Mouse (Mus musculus) embryo, embryonic 10.5 days (tissue): ENCODE results near the gene Mthfsd.
"Not testable (repeated sequence)": the region's sequence is repeated elsewhere in the genome, so short reads cannot be mapped to it uniquely, and the experiment has no call there.

Experiments used
- DNase-seq: peaks from one replicate; pipeline ENCODE4 v3.0.0-alpha.2; 2015; ENCODE audit warnings: low spot score

Gene Mthfsd

DNA sequence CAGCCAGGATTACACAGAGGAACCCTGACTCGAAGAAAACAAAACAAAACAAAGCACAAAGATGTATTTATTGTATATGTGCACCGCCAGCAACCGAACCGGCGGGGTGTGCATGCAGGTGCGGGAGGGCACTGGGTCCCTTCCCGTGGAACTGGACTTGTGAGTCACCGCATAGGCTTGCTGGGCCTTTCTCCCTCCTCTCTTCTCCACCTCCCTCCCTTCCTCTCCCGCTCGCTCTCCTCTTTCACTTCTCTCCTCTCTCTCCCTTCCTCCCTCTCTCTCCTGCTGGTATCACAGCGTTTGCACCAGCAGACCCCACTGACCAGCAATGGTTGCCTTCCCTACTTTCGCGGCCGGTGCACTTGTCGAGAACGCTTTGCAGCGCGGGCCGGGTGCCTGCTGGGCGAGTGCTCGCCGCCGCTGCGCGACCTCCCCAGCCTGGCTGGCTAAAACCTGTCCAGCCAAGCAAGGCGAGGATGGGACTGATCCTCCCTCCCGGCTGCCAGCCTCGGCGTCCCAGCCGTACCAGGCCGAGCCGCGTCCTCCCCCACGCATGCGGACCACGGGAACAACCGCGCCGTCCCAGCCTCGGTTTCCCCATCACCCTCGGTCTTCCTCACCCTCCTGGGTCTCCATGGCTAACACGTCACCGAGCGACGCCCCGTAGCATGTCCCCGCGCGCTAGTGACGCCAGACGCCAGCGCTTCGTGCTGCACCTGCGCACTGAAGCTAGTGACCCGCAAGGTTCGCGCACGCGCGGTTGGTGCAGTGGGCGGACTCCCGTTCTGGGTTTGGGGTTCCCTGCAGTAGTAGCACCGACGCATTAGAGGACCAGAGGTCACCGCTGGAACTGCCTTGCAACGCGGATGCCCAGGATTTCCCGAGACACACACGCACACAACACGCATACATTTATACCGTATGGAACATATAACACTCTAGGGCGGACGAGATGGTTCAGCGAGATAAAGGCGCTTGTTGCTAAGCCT is at the start of gene Mthfsd:
Gene Mthfsd, minus strand, starts transcription at position 725 of the 989 bp plus-strand sequence.
- peak; percentile 99 for DNase-seq

DNA sequence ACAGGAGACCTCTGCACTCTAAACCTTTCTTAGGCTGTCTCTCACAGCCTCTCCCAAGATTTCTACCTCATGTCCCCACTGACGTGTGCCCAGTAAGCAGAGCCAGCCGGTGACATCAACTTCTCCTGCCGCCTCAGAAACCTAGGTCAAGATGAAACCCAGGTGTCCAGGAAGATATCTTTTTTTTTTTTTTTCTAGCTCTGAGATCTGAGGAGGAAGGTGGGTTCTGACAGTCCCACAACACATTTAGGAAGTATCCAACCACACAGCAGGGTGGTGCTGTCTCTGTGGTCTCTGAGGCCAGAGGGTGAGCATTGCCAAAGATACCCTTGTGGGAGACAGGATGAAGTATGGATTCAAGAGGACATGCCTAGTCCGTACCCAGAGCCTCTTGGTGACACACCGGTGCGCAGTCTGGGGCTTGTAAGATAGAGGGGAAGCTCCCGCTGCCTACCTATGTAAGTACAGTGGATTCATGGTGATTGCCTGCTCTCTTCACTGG is 48.8 kb upstream of the Mthfsd start:
- no peak for DNase-seq

DNA sequence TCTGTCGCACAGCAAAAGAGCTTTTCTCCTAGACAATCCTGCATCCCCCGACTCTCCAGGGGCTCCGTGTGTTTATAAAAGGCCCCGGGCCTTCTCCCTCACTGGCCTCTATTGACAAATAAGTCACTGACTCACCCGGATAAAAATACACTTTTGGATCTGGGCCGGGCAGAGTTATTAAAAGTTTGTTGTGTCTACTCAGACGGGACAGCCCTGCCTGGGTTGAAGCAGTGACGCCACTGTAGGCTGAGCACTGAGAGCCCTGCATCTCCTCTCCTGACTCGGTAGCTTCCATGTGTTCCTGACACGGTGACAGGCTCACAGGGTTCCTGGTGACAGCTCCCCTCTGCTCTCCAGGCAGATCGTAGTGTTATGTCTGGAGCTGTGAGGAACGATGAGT is 44.2 kb upstream of the Mthfsd start:
- no peak for DNase-seq

DNA sequence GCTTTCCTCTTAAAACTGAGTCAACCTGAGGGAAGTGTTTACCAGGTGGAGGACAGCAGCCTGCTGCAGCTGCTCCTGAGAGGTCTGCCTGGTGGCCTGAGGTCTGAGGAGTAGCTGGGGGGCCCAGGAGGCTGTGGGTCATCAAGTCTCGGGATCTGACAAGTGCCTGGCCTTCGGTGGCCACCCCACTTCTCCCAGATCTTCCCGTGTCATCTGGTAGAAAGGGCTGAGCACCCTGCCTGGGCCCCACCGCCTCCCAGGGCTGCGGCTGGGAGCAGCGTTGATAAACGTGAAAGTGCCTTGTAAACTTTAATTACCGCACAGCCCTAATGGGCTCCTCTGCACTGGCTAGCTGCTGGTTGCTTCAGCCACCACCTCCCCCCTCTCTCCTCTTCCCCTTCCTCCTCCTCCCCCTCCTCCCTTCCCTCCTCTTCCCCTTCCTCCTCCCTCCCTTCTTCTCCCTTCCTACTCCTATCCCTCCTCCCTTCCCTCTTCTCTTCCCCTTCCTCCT is 40.4 kb upstream of the Mthfsd start:
- no peak for DNase-seq

DNA sequence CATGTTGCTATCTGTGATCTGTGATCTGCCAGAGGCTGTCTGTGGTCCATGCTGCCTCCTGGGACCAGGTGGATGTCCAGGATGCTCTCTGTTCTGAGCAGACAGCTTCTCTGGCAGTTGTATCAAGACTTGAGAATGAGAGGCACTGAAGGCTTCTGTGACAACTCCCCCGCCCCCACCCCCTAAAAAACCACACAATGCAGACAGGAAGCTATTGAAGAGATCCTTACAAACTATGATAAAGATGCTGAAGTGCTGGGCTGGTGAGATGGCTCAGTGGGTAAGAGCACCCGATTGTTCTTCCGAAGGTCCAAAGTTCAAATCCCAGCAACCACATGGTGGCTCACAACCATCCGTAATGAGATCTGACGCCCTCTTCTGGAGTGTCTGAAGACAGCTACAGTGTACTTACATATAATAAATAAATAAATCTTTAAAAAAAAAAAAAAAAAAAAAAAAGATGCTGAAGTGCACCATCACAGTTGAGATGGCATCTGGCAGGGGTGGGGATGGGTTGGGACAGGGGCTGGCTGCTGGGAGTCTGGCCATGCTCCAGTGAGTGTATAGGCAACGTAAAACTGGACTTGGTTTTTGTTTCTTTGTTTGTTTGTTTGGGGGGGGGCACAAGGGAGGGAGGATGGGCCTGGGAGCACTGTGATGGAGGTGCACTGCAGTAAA is 37.4 kb upstream of the Mthfsd start:
- not testable (repeated sequence) for DNase-seq

DNA sequence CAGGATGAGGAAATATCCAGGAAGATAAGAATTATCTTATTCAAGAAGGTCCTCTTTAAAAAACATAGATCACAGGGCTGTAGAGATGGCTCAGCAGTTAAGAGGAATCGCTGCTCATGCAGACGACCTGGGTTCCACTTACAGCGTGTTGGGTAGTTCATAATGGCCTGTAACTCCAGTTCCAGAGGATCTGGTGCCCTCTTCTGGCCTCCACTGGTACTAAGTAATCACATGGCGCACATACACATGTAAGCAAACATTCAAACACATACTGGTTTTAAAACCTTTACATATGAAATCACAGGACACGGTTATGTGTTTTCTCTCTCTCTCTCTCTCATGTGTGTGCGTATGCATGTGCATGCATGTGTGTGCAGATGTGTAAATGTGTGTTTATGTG is 28.7 kb upstream of the Mthfsd start:
- no peak for DNase-seq

DNA sequence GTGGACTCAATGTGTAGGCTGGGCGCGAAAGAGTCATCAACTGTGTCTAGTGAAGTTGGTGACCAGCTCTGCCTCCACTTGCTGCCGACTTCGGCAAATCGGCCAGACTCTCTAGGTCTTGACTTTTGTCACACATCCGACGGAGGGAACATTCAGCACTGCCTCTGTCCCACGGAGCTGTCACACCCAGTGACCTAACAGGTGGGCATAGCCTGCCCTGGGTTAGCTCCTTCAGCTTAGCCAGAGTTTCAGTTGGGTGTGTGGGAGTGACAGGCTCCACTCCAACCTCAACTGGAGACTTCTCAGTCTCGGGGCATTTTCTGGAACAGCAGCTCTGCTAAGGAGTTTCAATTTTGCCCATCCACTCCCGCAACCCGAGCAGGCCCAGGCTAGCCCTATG is 26.3 kb upstream of the Mthfsd start:
- DNase-seq: no peak

DNA sequence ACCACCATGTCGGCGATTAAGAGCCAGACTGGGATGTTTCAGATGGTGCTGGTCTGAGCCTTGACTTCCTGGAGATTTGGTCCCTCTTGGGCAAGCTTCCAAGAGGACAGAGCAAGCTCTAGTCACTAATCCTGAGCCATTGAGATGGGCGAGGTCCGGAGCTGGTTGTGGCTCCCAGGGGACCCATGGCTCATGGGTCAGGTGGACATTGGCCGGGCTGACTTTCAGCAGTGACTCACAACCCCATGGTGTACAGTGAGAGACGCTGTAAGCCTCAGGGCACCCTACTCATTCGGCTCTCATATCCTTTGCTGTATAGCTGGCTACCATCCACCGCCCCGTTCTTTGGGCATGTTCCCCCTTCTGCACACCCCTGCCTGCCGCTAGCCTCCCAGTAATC is 25.9 kb upstream of the Mthfsd start:
- no peak for DNase-seq

DNA sequence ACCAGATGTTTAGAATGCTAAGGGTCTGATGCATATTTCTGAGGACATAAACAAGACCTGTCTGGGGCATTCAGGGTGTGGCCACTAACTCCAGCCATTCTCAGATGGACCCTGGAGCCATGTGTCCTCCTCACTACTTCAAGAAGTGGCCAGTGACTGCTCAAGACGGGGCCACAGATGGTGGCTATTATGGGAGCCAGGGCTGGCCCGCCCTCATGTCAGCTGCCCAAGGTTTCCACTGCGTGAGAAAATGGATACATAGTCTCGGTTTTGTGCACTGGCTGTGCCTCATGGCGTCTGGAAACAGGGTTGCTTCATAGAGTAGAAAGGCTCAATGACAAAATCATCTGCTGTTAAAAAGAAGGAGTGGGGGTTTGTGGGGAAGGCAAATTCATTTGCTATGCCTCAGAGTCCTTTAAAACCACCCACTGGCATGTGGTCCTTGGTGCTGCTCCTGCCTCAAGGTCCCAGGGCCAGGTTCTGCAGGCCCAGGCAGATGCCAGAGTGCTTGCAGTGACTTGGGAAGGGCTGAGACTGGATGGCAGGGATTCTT is 24.8 kb upstream of the Mthfsd start:
- no peak for DNase-seq

DNA sequence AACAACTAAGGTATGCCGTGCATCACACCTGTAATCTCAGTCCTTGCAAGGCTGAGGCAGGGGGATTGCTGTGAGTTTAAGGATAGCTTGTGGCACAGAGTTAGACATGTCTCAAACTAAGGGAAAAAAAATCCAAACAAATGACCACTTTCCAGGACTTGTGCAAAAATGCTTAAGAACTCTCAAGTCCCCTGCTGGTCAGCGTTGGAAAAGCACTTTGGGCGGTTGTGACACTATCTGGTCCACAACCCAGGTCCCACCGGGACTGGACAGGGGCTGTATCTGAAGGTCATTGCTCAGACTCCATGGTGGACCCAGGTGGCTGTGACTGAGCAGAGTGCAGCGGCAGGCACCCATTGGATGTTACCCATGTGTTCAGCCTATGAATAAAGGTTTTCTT is 22.3 kb upstream of the Mthfsd start:
- DNase-seq: peak; percentile 78

DNA sequence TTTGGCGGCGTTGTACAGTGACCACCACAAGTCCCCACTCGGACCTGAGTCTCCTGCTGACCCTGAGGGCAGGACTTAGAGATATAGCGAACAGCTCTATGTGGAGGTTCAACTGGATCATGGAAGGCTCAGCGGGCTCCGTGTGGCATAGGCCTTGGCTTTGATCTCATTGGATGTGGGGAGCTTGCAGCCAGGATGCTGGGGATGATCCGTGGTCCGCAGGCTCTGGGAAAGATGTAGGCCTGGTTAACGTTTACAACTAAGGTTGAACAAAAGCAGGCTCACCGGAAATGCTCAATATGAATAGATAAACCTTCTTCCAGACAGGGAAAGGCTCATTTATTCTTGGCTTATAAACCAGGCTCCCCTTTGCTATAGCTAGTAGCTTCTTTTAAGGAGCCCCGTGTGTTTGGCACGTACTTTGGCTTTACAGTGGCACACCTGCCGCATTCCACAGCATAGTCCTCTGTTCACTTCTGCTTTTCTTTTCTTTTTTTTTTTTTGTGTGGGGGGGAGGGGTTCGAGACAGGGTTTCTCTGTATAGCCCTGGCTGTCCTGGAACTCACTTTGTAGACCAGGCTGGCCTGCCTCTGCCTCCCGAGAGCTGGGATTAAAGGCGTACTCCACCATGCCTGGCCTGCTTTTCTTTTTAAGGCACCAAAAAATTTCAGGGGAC is 21.2 kb upstream of the Mthfsd start:
- DNase-seq: peak; percentile 39

DNA sequence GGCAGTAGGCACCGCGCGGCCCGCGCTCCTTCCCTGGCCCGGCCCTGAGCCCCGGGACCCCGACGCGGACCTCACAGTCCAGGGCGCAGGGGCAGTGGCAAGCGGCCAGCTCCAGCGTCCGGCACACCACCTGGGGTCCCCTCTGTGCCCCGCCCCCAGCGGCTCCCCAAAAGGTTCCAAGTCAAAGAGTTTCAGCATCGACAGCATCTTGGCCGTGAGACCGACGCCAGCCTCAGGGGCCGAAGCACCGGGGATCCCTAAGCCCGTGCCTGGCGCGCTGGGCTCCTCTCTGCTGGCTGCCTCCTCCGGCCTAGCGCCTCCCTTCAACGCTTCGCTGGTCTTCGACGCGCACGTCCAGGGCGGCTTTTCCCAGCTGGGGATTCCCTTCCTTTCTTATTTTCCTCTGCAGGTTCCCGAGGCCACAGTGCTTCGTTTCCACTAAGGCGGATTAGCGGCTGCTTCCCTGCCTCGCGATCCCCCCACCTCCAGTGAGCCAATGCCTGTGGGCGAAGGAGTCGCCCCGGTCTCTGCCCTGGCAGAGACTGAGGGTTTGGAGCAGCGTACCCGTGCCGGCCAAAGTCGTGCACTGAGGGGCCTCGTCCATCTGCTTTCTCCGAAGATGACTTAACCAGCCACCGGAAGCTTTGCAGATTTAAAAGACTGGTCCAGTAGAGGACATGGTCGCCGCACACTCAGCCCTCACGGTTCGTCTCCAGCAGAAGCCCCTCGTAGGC is 20.5 kb upstream of the Mthfsd start:
- peak; percentile 37 for DNase-seq

DNA sequence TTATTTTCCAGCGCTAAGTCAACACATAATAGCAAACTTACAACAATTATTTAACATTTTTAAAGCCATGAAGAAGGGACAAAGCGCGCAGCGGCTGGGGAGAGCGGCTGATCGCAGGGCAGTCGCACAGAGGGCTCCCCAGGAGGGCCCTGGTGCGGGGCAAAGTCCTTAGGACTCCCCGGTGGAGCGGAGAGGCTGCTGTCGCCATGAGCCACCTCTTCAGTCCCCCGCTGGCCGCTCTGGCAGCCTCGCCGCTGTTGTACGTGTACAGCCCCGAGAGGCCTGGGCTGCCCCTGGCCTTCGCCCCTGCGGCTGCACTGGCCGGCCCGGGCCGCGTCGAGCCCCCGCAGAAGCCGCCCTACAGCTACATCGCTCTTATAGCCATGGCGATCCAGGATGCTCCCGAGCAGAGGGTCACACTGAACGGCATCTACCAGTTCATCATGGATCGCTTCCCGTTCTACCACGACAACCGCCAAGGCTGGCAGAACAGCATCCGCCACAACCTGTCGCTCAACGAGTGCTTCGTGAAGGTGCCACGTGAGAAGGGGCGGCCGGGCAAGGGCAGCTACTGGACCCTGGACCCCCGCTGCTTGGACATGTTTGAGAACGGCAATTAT is 19.7 kb upstream of the Mthfsd start, which contains the start of gene Foxl1:
Gene Foxl1, plus strand, starts transcription at position 185 of the 620 bp plus-strand sequence.
- DNase-seq: peak; percentile 59

DNA sequence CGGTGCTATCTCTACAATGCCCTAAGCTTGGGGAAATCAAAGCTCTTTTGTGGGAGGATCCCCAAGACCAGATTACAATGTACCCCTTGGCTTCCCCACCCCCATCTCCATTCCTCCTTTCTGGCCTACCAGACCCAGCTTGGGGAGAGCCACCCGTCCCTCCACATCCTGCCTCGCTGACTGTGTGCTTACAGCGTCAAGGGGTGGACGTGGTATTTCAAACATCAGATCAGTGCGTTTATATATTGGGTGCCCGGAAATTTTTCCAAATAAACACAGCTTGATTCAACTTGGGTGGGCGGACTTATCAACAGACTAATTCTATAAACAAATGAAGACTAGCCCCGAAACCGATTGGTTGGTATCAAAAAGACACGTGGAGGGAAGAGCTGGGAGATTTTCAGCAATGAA is 19.1 kb upstream of the Mthfsd start:
- DNase-seq: no peak

DNA sequence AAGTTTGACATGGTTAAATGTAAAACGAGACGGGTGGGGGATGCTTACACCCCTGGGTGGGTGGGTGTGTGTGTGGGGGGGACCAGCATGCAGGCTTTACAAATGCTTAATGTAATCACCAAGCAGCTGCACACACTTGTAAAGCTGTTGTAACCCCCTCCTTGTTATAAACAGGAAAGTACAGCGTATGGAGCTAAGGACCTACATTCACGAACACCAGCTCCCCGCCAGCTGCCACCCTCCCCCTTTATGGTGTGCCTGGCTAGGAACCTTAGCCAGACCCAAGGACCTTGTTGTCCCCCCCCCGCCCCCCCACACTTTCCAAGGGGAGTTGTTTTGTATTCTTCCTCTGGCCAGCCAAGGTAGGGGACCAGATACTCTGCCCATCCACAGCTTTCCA is 18.5 kb upstream of the Mthfsd start:
- DNase-seq: no peak

DNA sequence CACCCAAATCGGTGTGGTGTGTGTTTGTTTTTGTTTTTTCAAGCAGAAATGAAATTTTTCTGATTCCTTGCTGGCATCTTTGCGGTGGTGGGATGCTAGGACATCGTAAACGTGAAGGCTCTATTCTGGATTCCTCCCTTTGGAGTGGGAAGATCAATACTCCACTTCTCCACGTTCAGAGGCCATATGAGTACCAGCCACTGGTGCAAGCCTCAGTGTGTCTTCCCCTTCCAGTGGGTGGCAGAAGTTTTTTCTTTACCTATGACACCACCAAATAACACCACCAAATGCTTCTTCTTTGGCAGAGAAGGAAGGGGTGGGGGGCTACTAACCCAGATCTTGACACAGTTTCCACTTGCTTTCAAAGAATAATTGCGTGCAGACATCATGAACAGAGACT is 18.0 kb upstream of the Mthfsd start:
- DNase-seq: peak; percentile 36

DNA sequence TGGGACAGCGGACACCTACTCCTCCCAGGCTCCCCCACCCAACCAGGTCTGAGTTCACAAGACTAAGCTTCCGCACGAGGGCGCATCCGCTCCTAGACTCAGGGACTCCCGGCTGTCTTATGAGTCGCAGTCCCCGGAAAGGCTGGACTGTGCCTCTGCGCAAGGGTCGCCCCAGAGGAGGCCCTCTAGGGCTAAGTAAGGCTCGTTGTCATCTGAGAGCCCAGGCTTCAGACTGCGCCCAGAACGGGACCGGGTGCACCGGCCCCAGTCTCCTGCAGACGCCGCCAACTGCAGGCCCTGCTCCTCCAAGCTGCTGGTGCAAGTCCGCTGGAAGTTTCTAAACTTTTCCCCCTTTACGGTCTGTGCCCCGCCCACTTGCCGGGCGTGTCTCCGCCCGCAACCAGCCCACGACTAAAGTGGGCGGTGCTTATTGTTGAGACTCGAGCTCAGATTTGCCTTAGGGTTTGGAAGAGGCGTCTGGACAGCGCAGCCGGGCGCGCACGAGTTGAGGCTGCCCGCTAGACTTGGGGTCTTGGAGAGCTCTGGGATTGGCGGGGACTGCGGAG is 17.2 kb upstream of the Mthfsd start:
- DNase-seq: peak; percentile 92

DNA sequence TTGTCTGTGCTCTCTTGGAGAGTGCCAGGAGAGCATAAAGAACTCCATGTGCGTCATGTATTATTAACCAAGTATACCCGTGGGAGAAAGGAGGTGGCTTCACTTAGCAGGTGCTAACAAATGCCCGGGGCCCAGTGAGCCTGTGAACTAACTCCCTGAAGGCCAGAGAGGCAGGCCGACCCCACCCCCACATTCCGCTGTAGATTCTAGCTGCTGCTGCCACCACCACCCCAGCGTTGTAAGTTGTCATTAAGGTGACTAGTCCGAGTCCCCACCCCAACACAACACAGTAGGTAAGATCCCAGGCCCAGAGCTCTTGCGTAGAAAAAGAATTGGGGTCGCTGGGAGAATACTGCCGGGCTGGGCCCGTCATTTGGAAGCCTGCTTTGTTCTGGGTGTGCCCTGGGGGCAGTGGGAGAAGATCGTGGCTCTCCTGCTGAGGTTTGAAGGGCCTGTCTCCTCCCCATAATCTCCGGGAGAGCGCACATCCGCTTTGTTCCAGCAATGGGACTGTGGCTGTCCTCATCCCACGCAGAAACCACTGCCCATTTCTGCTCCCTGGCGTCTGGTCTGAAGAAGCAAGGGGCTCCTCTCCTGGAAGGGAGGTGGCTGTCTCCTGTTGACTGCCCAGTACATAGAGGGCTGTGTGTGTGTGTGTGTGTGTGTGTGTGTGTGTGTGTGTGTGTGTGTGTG is 16.5 kb upstream of the Mthfsd start:
- DNase-seq: peak; percentile 48

DNA sequence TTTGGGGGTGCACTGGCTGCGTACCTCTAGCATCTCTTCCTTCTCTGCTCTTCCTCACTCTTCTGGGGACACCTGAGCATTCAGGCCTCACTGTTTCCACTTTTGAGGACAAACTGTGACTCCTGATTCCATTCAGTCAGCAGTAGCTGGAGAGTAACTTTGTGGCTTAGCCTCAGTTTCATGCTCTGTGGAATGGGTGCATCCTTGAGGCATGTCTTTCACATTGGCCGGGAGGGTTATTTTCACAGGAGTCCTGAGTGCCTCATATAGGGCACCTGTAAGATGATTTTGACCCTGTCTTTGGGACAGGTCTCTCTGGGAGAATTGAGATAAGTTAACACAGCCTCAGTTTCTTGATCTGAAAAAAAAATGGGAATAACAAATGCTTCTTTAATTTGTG is 14.9 kb upstream of the Mthfsd start:
- DNase-seq: no peak

DNA sequence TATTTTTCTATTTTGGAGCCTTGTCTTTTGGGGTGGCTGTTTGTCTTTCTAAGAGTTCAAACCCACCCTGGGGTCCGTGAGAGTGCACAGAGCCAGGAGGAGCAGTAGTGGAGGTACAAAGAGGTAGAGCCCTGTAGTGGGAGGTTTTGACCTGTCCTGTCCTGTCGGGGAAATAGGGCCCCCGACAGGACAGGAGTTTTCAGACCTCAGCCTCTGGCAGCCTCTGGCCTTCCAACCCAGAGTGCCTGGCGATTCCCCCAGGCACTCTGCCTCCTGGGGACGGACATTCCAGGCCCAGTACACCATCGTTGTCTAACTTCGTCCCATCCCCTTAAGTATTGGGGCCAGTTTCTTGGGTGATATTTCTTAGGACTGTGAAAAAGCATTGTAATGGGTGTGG is 14.2 kb upstream of the Mthfsd start:
- DNase-seq: no peak
